Mouse (Mus musculus) cerebral cortex, adult 2 months (tissue): ENCODE data around the gene Polr3b.

ENCODE experiments used
- WGBS: fragments of 180-500 bp; shearing (Covaris S2); methylation state at CpG from one replicate; pipeline ENCODE4 v1.1.7; 2018; 5-methylcytosine and 5-hydroxymethylcytosine counted together

Gene Polr3b

GRCm38 (mm10) chr10:84710192-84710591 lies 88.1 kb downstream of the Polr3b start:
- 59% methylated on average over 4 of the region's 4 CpGs for WGBS

DNA sequence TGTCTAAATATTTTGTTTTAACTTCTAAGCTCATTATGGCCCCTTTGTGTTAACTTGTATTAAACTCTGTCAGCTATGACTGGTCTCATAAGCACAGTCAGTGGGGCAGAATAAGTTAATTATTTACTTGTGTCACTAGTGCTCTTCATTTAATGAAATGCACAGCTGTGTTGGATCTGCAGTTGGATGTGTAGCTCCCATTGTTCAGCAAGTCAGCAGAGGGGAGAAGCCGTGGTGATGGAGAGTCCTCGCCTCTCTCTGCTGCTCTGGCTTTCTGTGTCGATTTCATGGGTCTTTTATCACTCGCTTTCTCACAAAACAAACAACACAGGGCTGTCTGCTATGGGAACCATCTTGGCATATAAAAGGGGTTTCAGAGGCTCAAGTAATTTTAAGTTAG lies 88.7 kb downstream of the Polr3b start:
- WGBS, result 67% methylated on average over 4 of the region's 4 CpGs

- 90% methylated on average over 8 of the region's 8 CpGs for WGBS
These were observed 89.4 kb downstream of the Polr3b start for GRCm38 (mm10) chr10:84711479-84711878.

DNA sequence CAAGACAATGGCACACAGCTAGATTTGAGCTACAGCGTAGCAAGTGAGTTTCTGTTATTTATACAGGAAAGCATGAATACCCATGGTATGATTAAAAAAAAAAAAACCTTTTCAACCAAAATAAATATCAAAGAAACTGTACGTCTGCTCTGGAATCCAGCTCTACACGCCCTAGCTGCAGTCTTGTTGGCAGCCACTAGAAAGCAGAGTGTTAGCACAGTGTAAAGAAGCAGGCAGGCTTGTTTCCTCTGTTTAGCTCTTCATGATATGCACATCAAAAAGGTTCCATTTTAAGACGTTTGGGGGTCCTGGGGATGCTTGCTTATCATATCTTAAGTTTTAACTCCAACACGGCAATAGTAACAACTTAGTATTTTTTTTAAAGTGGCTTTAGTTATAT lies 89.8 kb downstream of the Polr3b start:
- 44% methylated on average over 5 of the region's 5 CpGs for WGBS

- WGBS, result 59% methylated on average over 6 of the region's 6 CpGs
These were observed 90.4 kb downstream of the Polr3b start for GRCm38 (mm10) chr10:84712532-84712931.

GRCm38 (mm10) chr10:84713043-84713442 lies 91.0 kb downstream of the Polr3b start:
- 79% methylated on average over 10 of the region's 10 CpGs for WGBS

DNA sequence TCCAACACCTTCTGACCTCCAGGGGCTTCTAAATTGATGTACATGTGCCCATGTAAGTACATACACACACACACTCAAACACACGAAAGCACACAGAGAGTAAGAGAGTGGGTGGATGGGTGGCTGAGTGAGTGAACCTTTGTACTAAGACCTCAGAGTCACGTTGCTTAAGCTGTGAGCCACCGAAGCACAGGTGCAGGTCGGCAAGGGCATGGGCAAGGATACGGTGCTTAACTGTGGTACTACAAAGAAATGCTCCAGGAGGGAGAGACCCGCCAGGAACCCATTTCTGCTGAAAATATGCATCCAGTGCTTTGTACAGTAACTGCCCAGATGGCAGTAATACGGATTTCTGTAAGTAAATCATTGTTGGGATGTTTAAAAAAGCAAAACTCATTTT lies 93.5 kb downstream of the Polr3b start:
- 95% methylated on average over 7 of the region's 7 CpGs for WGBS

GRCm38 (mm10) chr10:84716581-84716980 lies 94.5 kb downstream of the Polr3b start:
- 99% methylated on average over 7 of the region's 7 CpGs for WGBS

DNA sequence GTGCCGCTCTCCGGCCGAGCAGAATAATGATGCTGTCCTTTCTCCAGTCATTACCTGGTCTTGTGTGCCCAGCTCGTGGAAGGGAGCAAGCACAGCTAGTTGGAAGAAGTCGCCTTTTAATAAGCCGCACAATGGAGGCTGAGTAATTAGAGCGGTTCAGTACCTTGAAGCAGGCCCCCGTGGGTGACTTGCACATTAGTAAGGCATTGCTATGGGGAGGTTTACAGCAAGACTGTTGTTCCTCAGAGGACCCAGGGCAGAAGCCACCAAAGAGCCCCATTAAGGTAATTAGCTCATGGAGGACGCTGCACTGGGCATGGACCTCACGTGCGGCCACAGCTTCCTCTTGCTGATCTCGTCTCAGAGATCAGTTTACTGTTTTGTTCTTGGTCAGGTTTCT lies 100.6 kb downstream of the Polr3b start:
- WGBS, result 83% methylated on average over 12 of the region's 12 CpGs

GRCm38 (mm10) chr10:84727005-84727404 lies 104.9 kb downstream of the Polr3b start:
- WGBS, result 71% methylated on average over 12 of the region's 12 CpGs

GRCm38 (mm10) chr10:84727760-84728159 lies 105.7 kb downstream of the Polr3b start:
- WGBS, result 93% methylated on average over 4 of the region's 4 CpGs

- 84% methylated on average over 3 of the region's 3 CpGs for WGBS
These were observed 108.0 kb downstream of the Polr3b start for GRCm38 (mm10) chr10:84730078-84730477.

DNA sequence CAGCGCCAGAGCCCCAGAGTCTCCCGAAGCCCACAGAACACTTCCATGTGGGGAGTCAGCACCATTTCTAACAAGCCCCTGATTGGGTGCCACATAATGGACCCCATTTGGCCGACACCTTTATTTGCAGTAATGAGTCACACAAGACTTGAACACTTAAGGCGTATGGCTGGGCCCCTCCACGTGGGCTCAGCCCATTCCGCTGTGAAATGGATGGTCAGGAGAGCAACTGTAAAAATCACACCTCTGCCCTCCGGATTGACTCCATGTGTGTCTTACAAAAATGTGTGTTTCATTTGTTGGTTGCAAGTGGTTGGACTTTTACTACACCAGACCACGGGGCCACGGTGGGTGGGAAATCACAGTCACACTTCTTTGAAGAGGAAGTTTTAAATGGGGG lies 108.9 kb downstream of the Polr3b start:
- WGBS, result 93% methylated on average over 9 of the region's 9 CpGs

GRCm38 (mm10) chr10:84733511-84733910 lies 111.4 kb downstream of the Polr3b start:
- WGBS, result 78% methylated on average over 6 of the region's 6 CpGs

GRCm38 (mm10) chr10:84754851-84755785 lies 133.0 kb downstream of the Polr3b start:
- WGBS, result 2% methylated on average over 66 of the region's 66 CpGs

DNA sequence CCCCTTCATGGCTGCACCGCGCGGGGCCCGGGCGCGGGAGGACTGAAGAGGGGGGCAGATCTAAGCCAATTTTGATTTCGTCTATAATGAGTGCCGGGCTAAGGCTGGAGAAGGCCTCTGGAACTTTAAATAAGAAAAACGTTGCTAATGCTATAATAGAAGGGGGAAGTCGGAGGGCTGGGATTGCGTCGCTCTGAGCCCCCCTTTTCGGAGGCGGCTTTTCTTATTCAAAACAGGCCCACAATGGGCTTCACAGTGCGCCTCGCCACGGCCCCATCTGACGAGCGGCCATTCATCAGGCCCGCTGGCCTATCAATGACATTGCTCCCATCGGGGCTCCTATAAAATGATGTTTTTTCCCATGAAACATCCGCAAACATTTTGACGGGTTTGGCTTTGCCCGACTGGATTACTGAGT lies 133.7 kb downstream of the Polr3b start, which contains the start of gene Rfx4:
Gene Rfx4, plus strand, starts transcription at position 277 of the 418 bp plus-strand sequence.
- WGBS, result 6% methylated on average over 24 of the region's 24 CpGs

DNA sequence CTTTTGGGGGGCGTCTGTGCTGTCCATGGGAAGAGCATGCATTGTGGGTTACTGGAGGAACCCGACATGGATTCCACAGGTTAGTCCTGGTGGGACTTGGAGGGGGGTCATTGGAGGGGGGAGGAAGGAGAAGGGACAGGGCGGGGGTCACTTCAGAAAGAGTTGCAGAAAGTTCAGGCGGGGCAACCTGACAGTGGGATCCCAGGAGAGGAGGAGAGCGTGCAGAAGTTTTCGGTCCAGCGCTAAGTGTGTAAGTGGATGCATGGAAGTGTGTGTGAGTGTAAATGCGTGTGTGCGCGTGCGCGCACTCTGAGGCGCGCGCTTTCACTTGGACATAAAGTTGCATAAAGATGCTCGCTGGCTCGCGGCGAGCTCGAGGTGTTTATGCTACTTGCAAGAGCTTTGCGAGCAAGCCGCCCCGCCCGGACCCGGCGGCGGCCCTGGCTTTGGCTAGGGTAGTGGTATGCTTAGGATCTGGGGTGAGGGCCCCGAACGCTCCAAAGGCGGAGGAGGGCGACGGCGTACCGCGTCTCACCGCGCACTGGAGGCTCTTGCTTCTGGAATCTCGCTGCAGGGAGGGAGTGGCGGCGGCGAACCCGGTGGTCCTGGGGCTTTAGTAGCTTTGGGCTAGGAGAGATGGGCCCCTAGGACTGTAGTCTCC lies 134.5 kb downstream of the Polr3b start:
- 2% methylated on average over 42 of the region's 42 CpGs for WGBS

DNA sequence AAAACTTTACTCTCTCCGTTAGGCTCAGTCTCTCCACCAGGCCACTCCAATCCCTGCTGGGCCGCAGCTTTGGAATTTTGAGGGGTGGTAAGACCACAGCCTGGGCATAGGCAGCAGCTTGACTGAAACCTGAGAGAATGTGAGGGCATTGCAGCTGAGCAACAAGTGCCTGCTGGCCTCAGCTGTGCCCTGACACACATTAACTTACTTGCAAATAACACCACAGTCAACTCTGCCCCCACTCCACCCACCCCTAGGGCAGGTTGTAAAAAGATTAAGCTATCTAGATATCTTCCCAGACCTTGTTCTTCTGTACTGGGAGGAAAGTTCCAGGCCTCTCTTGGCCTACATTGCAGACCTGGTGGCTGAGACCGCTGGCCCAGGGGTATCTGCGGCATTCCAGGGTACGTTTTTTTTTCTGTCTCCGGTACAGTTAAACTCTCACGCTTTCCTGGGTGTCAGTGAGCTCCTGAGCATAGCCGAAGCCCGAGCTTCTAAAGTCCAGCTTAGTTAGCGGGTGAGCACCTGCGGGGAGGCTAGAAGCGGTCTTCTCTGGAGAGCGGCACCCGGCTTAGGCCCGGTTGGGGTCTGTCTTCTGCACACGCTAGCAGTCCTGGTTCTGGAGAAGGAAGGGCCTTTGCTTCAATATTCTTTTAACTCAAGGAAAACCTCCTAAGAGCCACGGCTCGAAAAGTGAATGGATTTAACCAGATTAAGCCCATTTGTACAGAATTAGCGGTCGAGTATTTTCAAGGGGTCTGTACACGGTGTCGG lies 135.5 kb downstream of the Polr3b start:
- WGBS, result 51% methylated on average over 22 of the region's 22 CpGs

GRCm38 (mm10) chr10:84758200-84758468 lies 136.0 kb downstream of the Polr3b start:
- WGBS, result 45% methylated on average over 5 of the region's 5 CpGs

GRCm38 (mm10) chr10:84758483-84759431 lies 136.7 kb downstream of the Polr3b start:
- WGBS, result 23% methylated on average over 51 of the region's 51 CpGs

- WGBS, result 32% methylated on average over 16 of the region's 16 CpGs
These were observed 137.5 kb downstream of the Polr3b start for GRCm38 (mm10) chr10:84759511-84760117.
